Mouse (Mus musculus) fibroblast of lung, adult 2 months (primary cell): ENCODE measurements around the gene Dek.

Source experiments
- DNase-seq: peaks from one replicate; pipeline ENCODE4 v3.0.0-alpha.2; 2011; ENCODE audit warnings: low read depth

The Dek gene

DNA sequence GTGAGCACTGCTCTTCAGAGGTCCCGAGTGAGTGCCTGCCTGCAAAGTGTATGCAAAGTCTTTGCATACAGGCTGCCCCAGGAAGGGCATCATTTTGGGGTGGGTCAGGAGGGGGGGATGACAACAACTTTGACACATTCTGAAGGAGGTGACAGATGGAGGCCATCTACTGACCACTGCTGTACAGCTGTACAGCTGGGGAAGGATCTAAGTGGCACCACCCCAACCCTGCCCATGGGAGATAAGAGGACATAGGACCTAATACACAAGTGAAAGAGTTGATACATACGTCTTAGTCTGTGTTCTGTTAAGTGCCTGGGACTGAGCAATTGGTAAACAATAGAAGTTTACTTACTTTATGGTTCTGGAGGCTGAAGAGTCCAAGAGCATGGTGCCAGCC, 3.2 kb upstream of the Dek start:
- DNase-seq, result no peak

GRCm38 (mm10) chr13:47106580-47106888, 533 bp upstream of the Dek start:
- no peak for DNase-seq

- DNase-seq, result no peak
Observed at GRCm38 (mm10) chr13:47104856-47105541, 1.0 kb downstream of the Dek start.

- no peak for DNase-seq
Observed at GRCm38 (mm10) chr13:47104146-47104545, 1.9 kb downstream of the Dek start.

- no peak for DNase-seq
Observed at GRCm38 (mm10) chr13:47100587-47100986, 5.4 kb downstream of the Dek start.

- no peak for DNase-seq
Observed at GRCm38 (mm10) chr13:47099265-47099664, 6.7 kb downstream of the Dek start.

- no peak for DNase-seq
Observed at GRCm38 (mm10) chr13:47096591-47096990, 9.4 kb downstream of the Dek start.

DNA sequence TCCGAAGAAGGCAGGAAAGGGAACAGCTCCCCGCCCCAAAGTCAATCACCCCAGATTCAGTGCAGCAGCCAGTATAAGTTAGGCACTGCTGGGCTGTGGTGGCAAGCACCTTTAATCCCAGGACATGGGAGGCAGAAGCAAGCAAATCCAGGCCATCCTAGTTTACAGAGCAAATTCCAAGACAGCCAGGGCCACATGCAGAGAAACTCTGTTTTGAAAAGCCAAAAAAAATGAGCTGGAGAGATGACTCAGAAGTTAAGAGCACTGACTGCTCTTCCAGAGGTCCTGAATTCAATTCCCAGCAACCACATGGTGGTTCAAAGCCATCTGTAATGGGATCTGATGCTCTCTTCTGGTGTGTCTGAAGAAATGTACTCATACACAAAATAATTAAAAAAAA, 12.2 kb downstream of the Dek start:
- no peak for DNase-seq

GRCm38 (mm10) chr13:47089271-47089670, 16.7 kb downstream of the Dek start:
- peak; percentile 40 for DNase-seq

DNA sequence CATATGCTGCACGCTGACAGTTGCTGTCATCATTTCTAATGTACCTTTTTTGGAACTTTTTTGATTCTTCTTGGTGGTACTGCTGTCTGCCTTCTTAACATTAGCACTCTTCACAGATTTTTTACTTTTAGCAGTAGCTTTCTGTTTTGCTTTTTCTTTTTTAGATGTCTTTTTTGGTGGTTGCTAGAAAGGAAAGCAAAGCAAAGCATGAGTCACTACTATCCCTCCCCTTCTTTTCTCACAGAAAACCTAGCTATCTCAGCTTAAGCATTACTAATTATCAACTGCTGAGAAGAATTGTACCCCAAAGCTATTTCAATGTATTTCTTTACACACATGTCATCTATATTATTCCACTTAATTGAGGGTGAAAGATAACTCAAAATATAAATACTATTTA, 17.6 kb downstream of the Dek start:
- DNase-seq, result no peak

DNA sequence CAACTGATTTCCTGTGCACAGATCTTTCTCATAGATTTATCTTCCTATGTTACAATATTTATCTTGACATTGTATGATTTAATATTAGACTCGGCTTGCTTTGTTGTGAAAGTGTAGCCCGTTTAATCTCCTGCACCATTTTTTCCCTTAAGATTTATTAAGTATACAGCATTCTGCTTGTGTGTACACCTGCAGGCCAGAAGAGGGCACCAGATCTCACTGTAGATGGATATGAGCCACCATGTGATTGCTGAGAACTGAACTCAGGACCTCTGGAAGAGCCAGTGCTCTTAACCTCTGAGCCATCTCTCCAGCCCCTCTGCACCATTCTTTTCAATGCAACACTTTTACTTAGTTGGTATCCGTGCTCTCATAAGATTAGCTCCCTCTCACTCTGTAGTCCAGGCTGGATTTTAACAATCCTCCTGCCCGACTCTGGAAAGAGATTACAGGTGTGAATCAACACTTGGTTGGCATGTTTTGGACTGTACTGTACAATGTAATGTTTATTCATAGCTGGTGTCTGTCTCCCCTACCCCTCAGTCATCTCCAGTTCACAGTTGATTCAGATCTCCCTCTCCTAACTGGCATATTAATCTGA, 25.0 kb downstream of the Dek start:
- no peak for DNase-seq

DNA sequence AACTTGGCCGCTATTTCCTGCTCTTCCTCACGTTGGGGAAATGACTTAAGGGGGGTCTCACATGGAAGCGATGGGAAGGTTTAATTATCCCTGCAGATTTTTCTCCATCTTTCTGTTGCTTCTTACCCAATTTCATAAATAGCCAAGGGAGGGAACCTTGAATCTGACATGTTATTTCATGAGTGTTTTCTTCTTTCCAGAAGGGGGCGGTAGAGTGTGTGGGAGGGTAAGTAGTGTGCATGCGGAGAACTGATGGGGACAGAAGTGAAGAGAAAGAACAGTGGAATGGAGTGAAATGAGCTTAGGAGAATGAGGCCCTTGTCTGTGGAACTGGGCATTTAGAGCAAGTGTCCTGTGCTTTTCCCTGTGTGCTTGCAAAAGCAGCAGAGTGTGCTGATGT, 27.2 kb downstream of the Dek start:
- DNase-seq, result no peak

DNA sequence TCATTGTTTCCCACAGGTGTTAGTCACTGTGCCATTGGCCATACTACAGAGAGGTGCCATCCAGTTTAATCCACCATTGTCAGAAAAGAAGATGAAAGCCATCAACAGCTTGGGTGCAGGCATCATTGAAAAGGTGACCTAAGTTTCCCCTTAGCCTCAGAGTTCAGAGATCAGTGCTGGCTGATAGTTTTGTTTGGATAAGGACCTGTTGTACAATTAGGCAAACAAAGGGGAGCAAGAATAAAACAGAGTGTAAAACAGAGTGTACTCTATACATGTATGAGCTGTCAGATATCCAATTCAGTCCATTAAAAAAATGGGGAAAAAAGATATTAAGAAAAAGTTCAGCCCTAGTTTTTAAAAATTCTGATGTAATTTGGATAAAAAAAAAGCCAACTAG, 28.6 kb downstream of the Dek start:
- DNase-seq, result no peak

DNA sequence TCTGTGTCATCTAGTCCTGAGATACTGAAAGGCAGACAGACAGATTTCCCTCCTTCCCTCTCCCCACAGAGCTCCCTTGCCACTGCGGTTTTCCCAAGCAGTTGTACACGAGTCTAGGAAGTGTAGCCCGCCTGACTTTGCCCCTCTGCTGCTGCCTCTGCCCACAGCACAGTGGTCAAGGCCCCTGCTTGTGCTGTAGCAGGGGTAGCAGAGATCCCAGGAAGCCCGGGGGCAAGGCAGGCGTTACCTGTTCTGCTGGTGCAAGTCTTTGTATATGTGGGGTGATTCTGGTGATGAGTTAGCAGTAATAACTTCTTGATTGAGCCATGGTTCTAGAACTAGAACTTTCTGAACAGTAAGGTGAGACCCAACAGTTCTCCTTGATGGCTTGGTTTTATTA, 29.8 kb downstream of the Dek start:
- no peak for DNase-seq

GRCm38 (mm10) chr13:47072484-47072883, 33.5 kb downstream of the Dek start:
- DNase-seq, result no peak

GRCm38 (mm10) chr13:47071871-47072270, 34.1 kb downstream of the Dek start:
- no peak for DNase-seq

GRCm38 (mm10) chr13:47070329-47071080, 35.5 kb downstream of the Dek start:
- no peak for DNase-seq

DNA sequence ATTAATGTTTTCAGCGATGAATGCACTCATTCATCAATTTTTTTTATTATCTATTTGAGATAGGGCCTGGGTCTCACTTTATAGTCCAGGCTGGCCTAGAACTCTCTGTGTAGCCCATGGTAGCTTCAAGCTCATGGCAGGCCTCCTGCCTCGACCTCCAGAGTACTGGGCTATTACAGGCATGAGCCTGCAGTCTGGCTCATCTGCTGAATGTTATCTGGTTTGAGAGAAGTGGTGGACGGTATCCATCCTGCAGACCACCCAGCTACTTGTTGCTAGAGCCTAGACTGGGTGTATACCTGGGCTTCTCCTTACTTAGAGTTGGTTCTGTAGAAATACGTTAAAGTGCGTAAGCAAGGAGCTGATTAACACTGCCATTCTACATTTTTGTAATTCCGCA, 39.0 kb downstream of the Dek start:
- no peak for DNase-seq

- DNase-seq, result no peak
Observed at GRCm38 (mm10) chr13:47066516-47066915, 39.5 kb downstream of the Dek start.

- no peak for DNase-seq
Observed at GRCm38 (mm10) chr13:47063985-47064760, 41.8 kb downstream of the Dek start.

GRCm38 (mm10) chr13:47062756-47063155, 43.2 kb downstream of the Dek start:
- DNase-seq, result no peak

- no peak for DNase-seq
Observed at GRCm38 (mm10) chr13:47056781-47057180, 49.2 kb downstream of the Dek start.

- DNase-seq, result no peak
Observed at GRCm38 (mm10) chr13:47056126-47056525, 49.9 kb downstream of the Dek start.
